Mouse (Mus musculus) bone marrow macrophage, adult 2 months (primary cell): Measurements from ENCODE around the gene 2310022A10Rik. TPM values are rescaled to one million over a fixed set of nuclear protein-coding genes. Genes with fewer than 3 reads are reported as not detected.

Experiments
- H3K27ac ChIP-seq: 2 replicates; pipeline ENCODE4 v1.5.1; 2012; ENCODE audit warnings: low read depth, low read length; ENCODE audit not compliant: insufficient read depth
- H3K4me1 ChIP-seq: 2 replicates; pipeline ENCODE4 v1.6.1; 2012; ENCODE audit warnings: low read length; ENCODE audit not compliant: control insufficient read depth, insufficient read depth
- H3K4me3 ChIP-seq: 2 replicates; pipeline ENCODE4 v1.5.1; 2012; ENCODE audit warnings: mild to moderate bottlenecking, low read length, moderate library complexity; ENCODE audit not compliant: insufficient read depth
- CTCF ChIP-seq: IDR thresholded peaks from 2 replicates; pipeline ENCODE4 v1.5.1; 2012; ENCODE audit warnings: low read depth, mild to moderate bottlenecking, low read length, moderate library complexity
- POLR2A ChIP-seq: IDR thresholded peaks from 2 replicates; pipeline ENCODE4 v1.6.1; 2012; ENCODE audit warnings: mild to moderate bottlenecking, low read depth, low read length, borderline replicate concordance
- polyA plus RNA-seq: library from polyadenylated mRNA; stranded (reverse); fragments of >200 nt; gene quantifications from 2 replicates; pipeline ENCODE4 v1.2.4, GENCODE M21; 2012; ENCODE audit not compliant: missing spikeins, insufficient read depth, insufficient read length

The 2310022A10Rik gene
- polyA plus RNA-seq, 1 experiment: 59.8 TPM

DNA sequence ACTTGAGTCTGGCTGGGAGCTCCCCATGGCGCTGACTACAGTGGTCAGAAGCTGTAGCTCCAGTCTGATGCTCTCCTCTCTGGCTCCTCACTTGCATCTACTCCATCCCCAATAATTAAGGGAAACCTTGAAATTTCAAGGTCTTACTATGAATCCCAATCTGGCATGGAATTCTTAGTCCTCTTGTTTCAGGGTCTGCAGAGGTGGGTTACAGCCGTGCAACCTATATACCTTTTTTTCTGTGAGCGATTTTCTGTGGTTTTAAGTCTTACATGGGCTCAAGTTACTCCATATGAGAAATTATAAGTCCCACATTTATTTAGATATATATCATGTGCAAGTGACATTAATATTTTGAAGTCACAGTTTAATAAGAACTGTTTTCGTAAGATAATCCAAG lies 37.1 kb downstream of the 2310022A10Rik start:
- Histone ChIP-seq H3K4me1 (peaks cover 14% of the 10 kb centered on the region), H3K4me3 (no peak overlapping the region), H3K27ac (no peak overlapping the region)
- TF ChIP-seq POLR2A (no peak), CTCF (no peak)

DNA sequence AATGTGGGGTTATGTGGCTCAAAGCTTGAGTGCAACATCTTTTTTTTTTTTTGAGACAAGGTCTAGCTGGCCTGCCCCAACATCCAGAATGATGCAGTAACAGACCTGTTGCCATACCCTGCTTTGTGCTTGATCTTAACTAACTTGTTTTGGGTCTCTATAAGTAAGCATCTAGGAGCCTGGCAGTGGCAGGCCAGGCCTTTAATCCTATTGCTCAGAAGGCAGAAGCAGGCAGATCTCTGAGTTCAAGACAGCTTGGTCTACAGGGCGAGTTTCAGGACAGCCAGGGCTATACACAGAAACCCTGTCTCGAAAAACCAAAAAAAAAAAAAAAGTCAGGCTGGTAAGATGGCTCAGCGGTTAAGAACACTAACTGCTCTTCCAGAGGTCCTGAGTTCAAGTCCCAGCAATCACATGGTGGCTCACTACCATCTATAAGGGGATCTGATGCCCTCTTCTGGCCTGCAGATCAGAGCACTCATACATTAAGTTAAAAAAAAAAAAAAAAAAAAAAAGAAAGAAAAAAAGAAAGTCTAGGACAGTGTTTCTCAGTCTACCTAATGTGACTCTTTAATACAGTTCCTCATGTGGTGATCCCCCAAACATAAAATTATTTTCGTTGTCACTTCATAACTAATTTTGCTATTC lies 37.7 kb downstream of the 2310022A10Rik start:
- TF ChIP-seq POLR2A (no peak), CTCF (no peak)
- H3K4me3 ChIP-seq: peak overlapping the region; percentile 44; the same call in 1 of the 2 replicates
- peaks cover 14% of the 10 kb centered on the region for H3K4me1 ChIP-seq
- H3K27ac ChIP-seq: peak overlapping the region; percentile 76

DNA sequence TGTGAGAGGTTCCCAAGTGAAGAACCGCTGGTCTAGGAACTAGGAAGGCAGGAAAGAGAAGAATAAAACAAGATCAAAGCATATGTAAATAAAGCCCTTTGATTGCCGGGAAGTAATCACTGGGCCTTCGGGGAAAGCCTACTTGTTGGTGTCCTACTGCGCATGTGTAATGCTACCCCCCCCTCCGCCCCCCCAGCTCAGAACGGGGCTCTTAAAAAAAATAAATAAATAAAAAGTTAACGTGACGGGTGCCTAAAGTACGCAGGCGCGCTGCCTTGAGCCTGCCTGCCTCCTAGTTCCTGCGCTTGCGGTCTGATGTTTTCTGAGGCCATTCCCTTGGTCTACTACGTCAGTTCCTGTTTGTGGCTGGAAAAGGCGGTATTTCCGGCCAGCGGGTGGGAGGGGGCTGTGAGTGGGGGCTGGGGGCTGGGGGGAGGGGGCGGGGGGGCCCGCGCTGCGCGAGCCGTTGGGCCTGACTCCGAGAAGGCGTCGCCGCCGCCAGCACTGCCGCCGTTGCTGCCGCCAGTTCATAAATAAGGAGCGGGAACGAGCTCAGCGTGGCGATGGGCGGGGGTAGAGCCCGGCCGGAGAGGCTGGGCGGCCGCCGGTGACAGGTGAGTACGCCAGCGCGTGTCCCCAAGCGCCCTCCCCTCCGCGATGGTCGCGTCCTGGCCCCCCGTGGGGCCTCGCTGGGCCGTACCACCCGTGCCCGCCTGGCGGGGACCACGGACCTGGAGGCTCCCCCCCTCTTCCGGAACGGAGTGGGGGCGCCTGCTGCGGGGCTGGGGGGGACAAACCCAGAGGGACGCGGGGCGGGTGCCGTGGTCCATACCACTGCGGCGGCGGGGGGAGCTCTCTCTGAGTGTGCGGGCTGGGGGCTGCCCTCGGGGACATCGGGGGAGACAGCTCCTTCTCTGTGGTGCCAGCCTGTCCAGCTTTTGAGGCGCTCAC lies 38.5 kb downstream of the 2310022A10Rik start, which contains the start of gene Akt2:
Gene Akt2 (plus strand): TSS at position 287 of the 951 bp plus-strand sequence.
- Histone ChIP-seq H3K27ac (peak within 1 kb of the TSS; percentile 77), H3K4me1 (peaks cover 14% of the 10 kb centered on the region), H3K4me3 (peak within 1 kb of the TSS; percentile 81)
- no peak for TF ChIP-seq CTCF

DNA sequence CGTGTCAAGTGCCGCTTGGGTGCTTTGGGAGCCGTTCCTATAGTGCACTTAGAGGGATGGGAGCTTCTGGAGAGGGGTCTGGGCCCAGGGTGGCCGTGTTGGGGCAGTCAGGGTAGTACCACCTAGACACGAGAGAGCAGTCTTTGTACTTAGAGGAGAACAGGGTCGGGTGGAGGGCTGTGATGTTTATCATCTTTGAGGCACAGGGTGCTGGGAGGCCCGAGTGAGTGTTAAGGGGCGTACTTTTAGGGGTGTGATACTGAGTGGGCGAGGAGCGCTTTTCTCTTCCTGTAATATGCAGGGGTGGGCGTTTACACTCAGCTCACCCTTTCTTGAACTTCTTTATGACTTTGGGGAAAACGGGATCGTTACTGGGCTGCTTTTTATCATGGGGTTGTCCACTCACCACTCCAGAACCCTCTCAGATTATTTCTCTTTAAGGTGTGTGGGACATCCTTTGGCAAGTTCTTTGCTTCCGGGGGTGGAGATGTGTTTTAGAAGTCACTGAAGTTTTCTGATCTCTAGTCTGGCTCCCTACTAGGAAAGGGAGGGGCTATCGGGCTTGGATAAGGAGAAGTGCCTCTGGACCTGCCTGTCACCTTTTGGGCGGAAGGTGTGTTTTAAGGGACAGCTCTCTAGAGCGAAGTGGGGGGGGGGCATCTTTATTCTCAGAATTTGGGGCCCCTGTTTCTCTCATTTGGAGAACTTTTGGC lies 39.3 kb downstream of the 2310022A10Rik start:
- no peak for TF ChIP-seq POLR2A
- Histone ChIP-seq H3K27ac (peak overlapping the region; percentile 77), H3K4me3 (peak overlapping the region; percentile 81), H3K4me1 (peaks cover 12% of the 10 kb centered on the region)

DNA sequence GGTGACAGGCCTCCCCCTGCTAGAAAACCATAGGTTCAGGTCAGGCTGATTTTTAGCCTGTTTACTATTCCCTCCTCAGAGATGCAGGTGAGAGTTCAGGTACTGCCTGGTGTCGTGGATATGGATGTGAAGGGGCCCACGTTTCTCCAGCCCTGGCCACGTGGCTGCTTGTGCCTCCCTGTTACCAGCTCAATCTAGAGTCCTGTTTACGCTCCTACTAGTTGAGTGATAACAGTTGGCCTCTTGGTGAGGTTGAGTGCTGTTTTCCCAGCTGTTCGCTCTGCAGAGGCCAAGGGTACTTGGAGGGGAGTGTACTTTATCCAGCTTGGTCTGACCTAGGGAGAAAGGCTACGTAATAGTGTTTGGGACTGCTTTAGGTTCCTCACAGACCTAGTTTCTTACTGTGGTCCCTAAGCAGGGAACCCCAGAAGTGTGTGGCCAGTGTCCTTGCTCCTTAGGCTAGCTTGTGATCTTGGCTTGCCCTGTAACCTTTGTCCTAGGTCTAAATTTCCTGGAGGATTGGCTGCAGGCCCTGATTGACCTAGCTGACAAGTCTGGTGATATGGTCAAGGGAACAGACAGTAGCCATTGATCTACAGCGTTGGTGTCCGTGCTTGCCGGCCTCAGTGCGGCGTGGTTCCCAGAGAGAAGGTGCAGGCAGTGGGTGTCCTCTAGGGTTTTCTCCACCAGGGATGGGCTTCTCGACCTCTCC lies 40.1 kb downstream of the 2310022A10Rik start:
- H3K27ac ChIP-seq: no peak overlapping the region
- peak overlapping the region; percentile 81 for H3K4me3 ChIP-seq
- peaks cover 8% of the 10 kb centered on the region for H3K4me1 ChIP-seq
- no peak for TF ChIP-seq POLR2A
- no peak for TF ChIP-seq CTCF

DNA sequence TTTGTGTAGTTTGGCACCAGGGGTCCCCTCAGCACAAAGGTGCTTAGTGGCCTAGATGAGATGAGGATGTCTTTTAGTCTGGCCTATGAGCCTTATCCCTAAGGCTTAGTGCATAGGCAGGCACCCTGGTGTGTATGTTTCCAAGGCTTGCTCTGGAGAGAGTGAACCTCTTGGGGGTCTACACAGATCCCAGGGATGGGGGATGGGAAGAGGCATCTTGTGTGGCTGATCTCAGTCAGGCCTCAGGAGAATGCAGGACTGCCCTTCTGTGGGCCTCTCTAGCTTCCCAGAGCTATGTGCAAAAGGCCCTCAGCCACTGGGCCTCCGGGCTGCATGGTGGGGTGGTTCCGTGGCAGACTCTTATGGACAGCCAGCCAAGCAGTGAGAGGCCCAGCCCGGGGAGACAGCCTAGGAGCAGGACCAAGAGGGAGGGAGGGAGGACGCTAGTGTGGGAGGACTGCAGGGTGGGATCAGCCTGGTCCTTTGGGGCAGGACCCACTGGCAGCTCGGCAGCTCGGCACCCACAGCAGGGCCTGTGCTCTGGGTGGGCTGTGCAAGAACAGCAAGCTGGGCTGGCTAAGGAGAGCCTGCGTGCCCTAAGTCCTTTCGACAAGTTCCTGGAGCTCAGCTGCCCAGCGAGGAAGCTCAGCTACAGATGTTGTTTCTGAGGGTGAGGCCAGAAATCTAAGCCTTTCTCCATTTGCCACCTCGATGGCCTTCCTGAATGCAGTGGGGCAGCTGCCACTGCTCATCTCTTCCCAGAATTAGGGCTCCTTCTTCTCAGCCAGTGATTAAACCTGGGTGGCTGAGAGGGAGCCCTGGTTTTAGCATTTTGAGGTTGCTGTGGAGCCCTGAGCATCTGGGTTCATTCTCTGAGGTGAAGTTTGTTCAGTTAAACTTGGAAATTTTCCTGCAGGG lies 43.8 kb downstream of the 2310022A10Rik start:
- H3K4me1 ChIP-seq: peaks cover 9% of the 10 kb centered on the region
- no peak overlapping the region for H3K4me3 ChIP-seq
- TF ChIP-seq CTCF (no peak), POLR2A (no peak)
- H3K27ac ChIP-seq: no peak overlapping the region

DNA sequence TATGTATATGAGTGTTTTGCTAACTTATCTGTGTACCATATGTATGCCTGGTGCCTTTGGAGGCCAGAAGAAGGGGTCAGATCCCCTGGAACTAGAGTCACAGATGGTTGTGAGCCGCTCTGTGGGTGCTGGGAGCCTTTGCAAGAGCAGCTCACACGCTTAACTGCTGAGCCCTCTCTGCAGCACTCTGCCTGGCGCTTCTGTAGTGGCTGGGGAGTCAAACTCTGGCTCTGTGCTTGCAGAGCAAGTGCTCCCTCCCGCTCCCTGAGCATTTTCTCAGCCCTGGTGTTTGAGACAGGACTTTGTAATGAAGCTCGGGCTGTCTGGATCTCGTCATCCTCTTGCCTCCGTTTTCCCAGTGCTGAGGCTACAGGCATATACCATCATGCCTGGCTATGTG lies 45.0 kb downstream of the 2310022A10Rik start:
- Histone ChIP-seq H3K4me1 (peaks cover 17% of the 10 kb centered on the region), H3K4me3 (no peak overlapping the region), H3K27ac (no peak overlapping the region)
- TF ChIP-seq CTCF (no peak), POLR2A (no peak)

DNA sequence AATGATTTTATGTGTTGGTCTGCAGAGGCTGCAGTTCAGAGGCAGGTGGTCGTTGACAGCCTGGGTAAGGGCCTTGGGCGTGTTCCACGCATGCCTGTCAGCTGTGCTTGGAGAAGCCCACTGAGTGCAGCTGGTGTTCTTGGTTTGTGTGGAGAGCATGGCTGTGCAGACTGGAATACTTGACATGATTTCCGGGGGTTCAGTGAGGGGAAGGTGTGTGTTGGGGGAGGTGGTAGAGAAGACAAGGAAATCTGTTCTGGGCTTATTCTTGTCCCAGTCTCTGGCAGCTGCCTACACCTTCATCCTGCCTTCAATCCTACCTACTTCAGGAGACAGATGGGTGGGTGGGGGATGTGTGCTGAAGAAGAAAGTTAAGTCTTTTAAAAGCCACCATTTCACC lies 48.6 kb downstream of the 2310022A10Rik start:
- TF ChIP-seq POLR2A (no peak), CTCF (no peak)
- H3K4me3 ChIP-seq: no peak overlapping the region
- H3K27ac ChIP-seq: no peak overlapping the region
- peaks cover 51% of the 10 kb centered on the region for H3K4me1 ChIP-seq
